Mouse (Mus musculus) heart, postnatal 0 days (tissue): ENCODE data around the gene Actr1a. TPM values are rescaled to one million over a fixed set of nuclear protein-coding genes. Genes with fewer than 3 reads are reported as not detected.

Source experiments
- ATAC-seq: fragments of 200-750 bp; cut with Nextera tagmentation; 2 replicates; pipeline ENCODE4 v1.8.0; 2017; ENCODE audit warnings: low read depth, moderate number of reproducible peaks, moderate library complexity; ENCODE audit not compliant: insufficient read depth
- DNase-seq: peaks from one replicate; pipeline ENCODE4 v3.0.0-alpha.2; 2016; ENCODE audit warnings: low spot score
- H3K27ac ChIP-seq: fragments of 300-500 bp; sonication (generic); 2 replicates; pipeline ENCODE4 v1.5.1; 2014; ENCODE audit warnings: low read depth, mild to moderate bottlenecking
- H3K27me3 ChIP-seq: fragments of 300-500 bp; sonication (generic); 2 replicates; pipeline ENCODE4 v1.6.1; 2014; ENCODE audit warnings: low read length, mixed read lengths; ENCODE audit not compliant: control insufficient read depth, insufficient read depth
- H3K36me3 ChIP-seq: fragments of 300-500 bp; sonication (generic); replicated peaks from 2 replicates; pipeline ENCODE4 v1.6.1; 2014; ENCODE audit warnings: low read length, mixed read lengths; ENCODE audit not compliant: control insufficient read depth, insufficient read depth
- H3K4me1 ChIP-seq: fragments of 300-500 bp; sonication (generic); 2 replicates; pipeline ENCODE4 v1.6.1; 2014; ENCODE audit warnings: antibody characterized with exemption; ENCODE audit not compliant: control insufficient read depth, insufficient read depth
- H3K4me2 ChIP-seq: fragments of 300-500 bp; sonication (generic); 2 replicates; pipeline ENCODE4 v1.6.1; 2014; ENCODE audit warnings: low read depth, mild to moderate bottlenecking, low read length, moderate library complexity
- H3K4me3 ChIP-seq: fragments of 300-500 bp; sonication (generic); 2 replicates; pipeline ENCODE4 v1.5.1; 2014; ENCODE audit warnings: low read depth, low read length
- H3K9ac ChIP-seq: fragments of 300-500 bp; sonication (generic); replicated peaks from 2 replicates; pipeline ENCODE4 v1.6.1; 2014; ENCODE audit warnings: low read depth, low read length, mixed read lengths
- H3K9me3 ChIP-seq: fragments of 300-500 bp; sonication (generic); replicated peaks from 2 replicates; pipeline ENCODE4 v1.6.1; 2016; ENCODE audit warnings: low read length; ENCODE audit not compliant: control insufficient read depth
- CTCF ChIP-seq: IDR thresholded peaks from 2 replicates; pipeline ENCODE4 v1.5.1; 2016; ENCODE audit warnings: antibody characterized with exemption, control low read depth, low read depth
- EP300 ChIP-seq: IDR thresholded peaks from 2 replicates; pipeline ENCODE4 v1.6.1; 2016; ENCODE audit warnings: antibody characterized with exemption, low read depth
- WGBS: fragments of 180-500 bp; shearing (Covaris S2); extraction: QIAGEN DNeasy Blood & Tissue Kit; methylation state at CpG from one replicate; pipeline ENCODE4 v1.1.7; 2014; 5-methylcytosine and 5-hydroxymethylcytosine counted together
- polyA plus RNA-seq: library from polyadenylated mRNA; unstranded; fragments of >200 nt; fragmentation: Nextera tagmentation; extraction: Ambion mirVana; gene quantifications from 2 replicates; pipeline ENCODE4 v1.2.1, GENCODE M21; 2015
- total RNA-seq: library from RNA; depleted of rRNA; stranded (reverse); fragments of >200 nt; gene quantifications from 2 replicates; pipeline ENCODE4 v1.2.3, GENCODE M21; 2014; ENCODE audit warnings: low replicate concordance

Actr1a gene
- total and polyA plus RNA-seq, 2 experiments from 2014 or later = 118 to 173 TPM

DNA sequence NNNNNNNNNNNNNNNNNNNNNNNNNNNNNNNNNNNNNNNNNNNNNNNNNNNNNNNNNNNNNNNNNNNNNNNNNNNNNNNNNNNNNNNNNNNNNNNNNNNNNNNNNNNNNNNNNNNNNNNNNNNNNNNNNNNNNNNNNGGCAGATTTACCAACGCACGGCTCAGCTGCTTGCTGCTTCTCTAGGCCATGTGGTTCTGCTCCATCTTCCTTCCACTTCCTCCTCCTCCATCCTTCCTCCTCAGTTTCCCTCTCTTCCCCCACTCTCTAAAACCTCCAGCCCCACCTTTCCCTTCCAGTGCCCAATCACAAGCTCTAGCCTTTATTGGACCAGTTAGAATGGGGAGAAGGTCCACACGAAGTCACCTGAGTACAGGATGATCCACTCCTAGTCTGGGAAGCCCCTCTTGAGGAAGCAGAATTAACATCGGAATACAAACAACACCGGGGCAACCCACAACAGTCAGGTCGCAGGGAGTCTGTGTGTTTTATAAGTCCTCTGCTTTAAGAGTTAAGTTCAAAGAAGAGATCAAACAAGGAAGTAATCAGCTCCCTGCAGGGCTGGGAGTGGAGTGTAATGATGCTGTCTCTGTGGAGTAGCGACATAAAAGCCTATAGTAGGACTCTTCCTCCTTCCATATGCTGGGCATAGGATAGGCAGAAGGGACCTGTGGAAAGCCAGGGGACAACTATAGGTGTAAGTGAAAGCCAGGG lies 50.7 kb downstream of the Actr1a start:
- TF ChIP-seq EP300 (no peak), CTCF (no peak)
- Histone ChIP-seq H3K4me3 (no peak overlapping the region), H3K4me1 (no peaks in the 10 kb centered on the region; the same call in 1 of the 2 replicates), H3K36me3 (no peaks in the 10 kb centered on the region), H3K4me2 (no peak overlapping the region), H3K9ac (no peak overlapping the region), H3K27me3 (no peaks in the 10 kb centered on the region), H3K27ac (no peak overlapping the region), H3K9me3 (no peaks in the 10 kb centered on the region)
- ATAC-seq (no peak), DNase-seq (no peak)
- WGBS = 23% methylated on average over 7 of the region's 7 CpGs

DNA sequence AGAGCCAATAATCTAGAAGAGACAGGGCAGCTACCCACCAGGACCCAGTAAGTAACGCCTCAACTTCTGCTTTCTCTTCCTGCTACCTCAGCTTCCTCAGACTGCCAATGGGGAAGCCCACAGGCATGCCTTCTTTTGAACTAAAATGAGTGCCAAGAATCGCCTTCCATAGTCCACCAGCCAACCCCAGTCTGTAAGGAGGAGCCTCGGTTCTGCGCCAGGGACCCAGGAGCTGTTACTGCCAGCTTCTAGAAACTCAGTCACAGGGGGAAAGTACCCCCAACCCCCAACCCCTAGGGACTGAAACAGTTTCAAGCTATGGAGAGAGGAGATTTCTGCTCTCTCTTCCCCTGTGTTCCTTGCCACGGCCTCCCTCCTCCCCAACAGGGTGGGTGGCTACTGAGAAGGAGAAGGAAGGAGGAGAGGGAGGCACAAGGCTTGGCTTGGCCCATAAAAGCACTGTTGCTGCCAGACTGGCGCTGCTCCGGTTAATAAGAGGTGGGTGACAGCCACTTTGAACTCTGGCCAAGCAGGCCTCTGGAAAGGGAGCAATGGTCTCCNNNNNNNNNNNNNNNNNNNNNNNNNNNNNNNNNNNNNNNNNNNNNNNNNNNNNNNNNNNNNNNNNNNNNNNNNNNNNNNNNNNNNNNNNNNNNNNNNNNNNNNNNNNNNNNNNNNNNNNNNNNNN lies 56.1 kb downstream of the Actr1a start:
- no peak for DNase-seq
- no peak overlapping the region for H3K4me3 ChIP-seq

DNA sequence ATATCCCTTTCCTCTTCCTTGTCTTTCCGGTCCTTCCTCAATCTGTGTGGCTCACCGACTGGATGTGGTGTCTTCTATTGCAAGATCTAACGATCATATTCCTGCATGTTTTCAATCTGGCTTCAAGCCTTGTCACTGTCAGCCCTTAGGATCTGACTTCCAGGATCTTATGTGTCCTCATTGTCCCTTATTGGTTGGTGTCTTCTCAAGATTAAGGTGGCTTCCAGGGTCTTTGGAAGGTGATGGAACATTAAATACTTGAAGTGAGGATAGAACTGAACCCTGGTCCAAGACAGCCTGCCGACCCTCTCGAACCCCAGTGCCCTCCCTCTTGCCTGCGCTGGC lies 56.6 kb downstream of the Actr1a start:
- 47% methylated on average over 6 of the region's 6 CpGs for WGBS
- no peaks in the 10 kb centered on the region for H3K9me3 ChIP-seq
- DNase-seq = no peak
- peak overlapping the region; percentile 45 for H3K27ac ChIP-seq
- ATAC-seq = peak; percentile 25
- H3K4me1 ChIP-seq = peaks cover 7% of the 10 kb centered on the region; the same call in 1 of the 2 replicates
- no peaks in the 10 kb centered on the region for H3K27me3 ChIP-seq
- H3K9ac ChIP-seq = 0 out of 2 replicates have a peak overlapping the region, but pooled peaks have one; percentile 1
- H3K36me3 ChIP-seq = no peaks in the 10 kb centered on the region
- peak overlapping the region; percentile 87 for H3K4me3 ChIP-seq
- H3K4me2 ChIP-seq = peak overlapping the region; percentile 45
- TF ChIP-seq EP300 (no peak), CTCF (no peak)

More for the DNA sequence above, 56.1 kb downstream of the Actr1a start:
- no peak for ATAC-seq
- 64% methylated on average over 6 of the region's 7 CpGs for WGBS
- H3K9ac ChIP-seq = 0 out of 2 replicates have a peak overlapping the region, but pooled peaks have one; percentile 1
- no peaks in the 10 kb centered on the region for H3K9me3 ChIP-seq
- no peak overlapping the region; the same call in 1 of the 2 replicates for H3K4me2 ChIP-seq
- peaks cover 7% of the 10 kb centered on the region; the same call in 1 of the 2 replicates for H3K4me1 ChIP-seq
- TF ChIP-seq EP300 (no peak), CTCF (no peak)
- H3K36me3 ChIP-seq = no peaks in the 10 kb centered on the region
- no peaks in the 10 kb centered on the region for H3K27me3 ChIP-seq
- H3K27ac ChIP-seq = peak overlapping the region; percentile 45

DNA sequence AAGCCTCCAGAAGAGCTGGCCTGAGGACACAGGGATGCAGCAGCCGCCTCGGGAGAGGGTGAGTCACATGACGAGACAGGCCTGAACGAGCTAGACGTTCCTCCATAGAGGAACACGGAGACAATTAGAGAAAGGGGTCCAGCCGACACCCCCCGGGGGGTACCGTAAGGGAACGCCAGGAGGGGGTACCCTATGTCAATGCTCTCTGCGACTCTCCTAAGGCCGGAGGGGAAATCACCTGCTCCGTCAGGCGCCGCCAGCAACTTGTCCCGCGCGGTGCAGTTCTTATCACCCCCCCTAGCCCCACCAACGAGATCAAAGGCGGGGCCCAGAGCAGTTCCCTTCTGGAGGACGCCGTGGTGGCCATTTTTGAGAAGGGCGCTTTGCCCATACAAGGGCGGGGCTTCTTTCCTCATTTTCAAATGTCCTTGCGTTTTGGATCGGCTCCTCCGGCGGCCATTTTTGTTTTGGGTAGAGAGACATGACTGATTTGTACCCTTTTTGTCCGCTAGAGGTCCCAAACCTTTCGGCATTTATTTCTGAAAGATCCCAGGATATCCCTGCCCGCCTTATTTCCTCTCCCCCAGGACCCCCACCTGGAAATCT lies 57.1 kb downstream of the Actr1a start, which contains the start of gene Cuedc2:
Cuedc2 (minus strand) TSS at position 372 of the 606 bp plus-strand sequence.
- WGBS = under 1% methylated on average over 31 of the region's 31 CpGs
- peak within 1 kb of the TSS; percentile 72 for H3K27ac ChIP-seq

DNA sequence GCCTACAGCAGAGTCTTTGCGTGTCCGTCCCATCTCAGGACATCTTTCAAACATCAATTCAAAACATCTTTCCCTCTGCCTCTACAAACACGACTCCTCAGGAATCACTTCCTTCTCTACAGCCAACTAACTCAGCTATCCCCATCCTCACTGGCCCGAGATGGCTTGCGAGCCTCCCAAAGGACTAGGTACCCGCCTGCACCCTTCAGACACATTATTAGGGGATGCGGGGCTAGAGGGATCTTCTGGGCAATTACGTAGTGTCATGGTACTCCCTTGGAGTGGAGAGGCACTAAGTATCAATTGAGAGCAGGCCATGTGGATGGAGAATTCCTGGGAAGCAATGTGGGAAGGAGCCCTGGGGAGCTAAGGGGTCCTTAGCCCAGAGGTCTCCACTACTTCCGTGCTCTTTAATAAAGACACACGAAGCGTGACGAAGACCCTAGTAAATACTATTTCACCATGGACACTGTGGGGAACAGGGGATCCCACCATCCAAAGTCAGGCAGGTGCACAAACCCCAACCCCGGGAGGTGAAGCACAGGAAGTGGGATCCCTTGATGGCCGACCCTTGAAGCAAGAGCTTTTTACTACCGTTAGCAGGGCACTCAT lies 57.7 kb downstream of the Actr1a start:
- DNase-seq (no peak), ATAC-seq (peak; percentile 3; the same call in 1 of the 2 replicates)
- Histone ChIP-seq H3K4me2 (peak overlapping the region; percentile 90), H3K27me3 (no peaks in the 10 kb centered on the region), H3K27ac (peak overlapping the region; percentile 72), H3K4me1 (peaks cover 7% of the 10 kb centered on the region; the same call in 1 of the 2 replicates), H3K9me3 (no peaks in the 10 kb centered on the region), H3K4me3 (peak overlapping the region; percentile 87), H3K36me3 (no peaks in the 10 kb centered on the region), H3K9ac (peak overlapping the region; percentile 80)
- 37% methylated on average over 15 of the region's 15 CpGs for WGBS
- TF ChIP-seq CTCF (no peak), EP300 (no peak)

More for the DNA sequence above, 57.1 kb downstream of the Actr1a start, which contains the start of gene Cuedc2:
- Histone ChIP-seq H3K9me3 (no peaks in the 10 kb centered on the region), H3K36me3 (no peaks in the 10 kb centered on the region), H3K27me3 (no peaks in the 10 kb centered on the region), H3K4me3 (peak within 1 kb of the TSS; percentile 87), H3K4me1 (peaks cover 7% of the 10 kb centered on the region; the same call in 1 of the 2 replicates), H3K9ac (peak within 1 kb of the TSS; percentile 80), H3K4me2 (peak within 1 kb of the TSS; percentile 90)
- DNase-seq (peak; percentile 95), ATAC-seq (peak; percentile 89)
- peak; percentile 60 for TF ChIP-seq CTCF
- peak; percentile 69; the same call in 1 of the 2 replicates for TF ChIP-seq EP300
